Comparison of ENCODE assay signal across 10 mouse cellular contexts in genomic region chr16:4922481-4922880, GRCm38 (mm10).
"Had no signal": no experiment of that assay in that cellular context is flagged by ENCODE, and none has a peak within 500 bp of the region (broad histone marks: within the 10 kb centered on the region; RNA-seq: fewer than 3 reads in every experiment).

No protein-coding gene starts in this region.

- H3K27me3 ChIP-seq: limb, embryonic 12.5 days; liver, embryonic 13.5 days; midbrain, embryonic 13.5 days had no signal

- ATAC-seq: intestine, postnatal 0 days; liver, postnatal 0 days; midbrain, embryonic 13.5 days had no signal

- H3K4me1 ChIP-seq: limb, embryonic 12.5 days; midbrain, embryonic 13.5 days had no signal

- DNase-seq: kidney, adult 8-10 months; kidney, postnatal 4 days; liver; liver, embryonic 13.5 days; liver, postnatal 0 days; right cerebral cortex, postnatal 14 days had no signal

- H3K4me3 ChIP-seq: limb, embryonic 12.5 days; liver, embryonic 13.5 days; midbrain, embryonic 13.5 days had no signal

- H3K27ac ChIP-seq: kidney, postnatal 0 days; limb, embryonic 12.5 days; liver, embryonic 13.5 days; midbrain, embryonic 13.5 days had no signal
